Mouse (Mus musculus) lung, postnatal 14 days (tissue): Measurements from ENCODE around the gene S100pbp.

Experiments used
- DNase-seq: peaks from one replicate; pipeline ENCODE4 v3.0.0; 2021

S100pbp gene

DNA sequence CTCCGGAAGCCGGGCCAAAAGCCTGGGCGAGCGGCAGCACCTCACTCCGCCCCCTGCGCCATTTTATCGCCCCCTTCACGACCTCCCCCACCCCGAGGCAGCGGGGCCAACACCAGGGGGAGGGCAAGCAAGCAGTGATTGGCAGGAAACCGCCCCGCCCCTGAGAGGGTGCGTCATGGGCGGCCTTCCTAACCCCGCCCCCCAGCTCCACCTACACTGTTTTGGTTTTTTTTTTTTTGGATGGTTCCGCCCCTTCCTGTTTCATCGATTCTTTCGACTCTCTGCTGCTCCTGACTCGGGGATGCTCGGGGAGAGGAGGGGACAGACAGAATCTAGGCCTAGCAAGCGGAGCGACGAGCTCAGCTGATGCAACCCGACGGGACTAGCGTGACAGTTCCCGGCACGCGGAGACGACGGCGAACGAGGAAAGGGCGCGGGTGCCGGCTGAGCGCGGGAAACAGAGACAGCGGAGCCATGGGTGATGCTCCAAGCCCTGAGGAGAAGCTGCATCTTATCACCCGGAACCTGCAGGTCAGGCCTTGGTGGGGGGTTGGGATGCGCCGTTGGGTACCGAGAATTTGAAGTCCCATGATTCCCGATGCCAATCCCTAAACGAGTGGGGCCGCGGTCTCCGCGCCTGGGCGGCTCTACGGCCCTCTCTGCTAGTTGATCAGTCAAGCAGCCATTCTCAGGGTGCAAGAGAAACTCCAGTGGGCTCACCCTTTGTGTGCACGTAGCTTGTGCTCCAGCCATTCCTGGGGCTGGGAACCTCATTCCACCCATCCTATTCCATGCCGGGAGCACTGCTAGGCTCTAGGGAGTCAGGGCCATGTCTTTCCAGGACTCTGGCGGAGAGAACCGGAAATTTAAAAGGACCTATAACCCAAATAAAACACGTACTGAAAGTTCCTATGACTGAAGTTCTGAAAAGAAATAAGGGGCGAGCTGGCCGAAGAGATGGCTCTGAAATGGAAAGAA lies at the start of gene S100pbp, which contains the start of gene Yars:
Gene S100pbp, minus strand, starts transcription at position 186 of the 978 bp plus-strand sequence.
Gene Yars, plus strand, starts transcription at position 219 of the 978 bp plus-strand sequence.
- peak; percentile 98 for DNase-seq

DNA sequence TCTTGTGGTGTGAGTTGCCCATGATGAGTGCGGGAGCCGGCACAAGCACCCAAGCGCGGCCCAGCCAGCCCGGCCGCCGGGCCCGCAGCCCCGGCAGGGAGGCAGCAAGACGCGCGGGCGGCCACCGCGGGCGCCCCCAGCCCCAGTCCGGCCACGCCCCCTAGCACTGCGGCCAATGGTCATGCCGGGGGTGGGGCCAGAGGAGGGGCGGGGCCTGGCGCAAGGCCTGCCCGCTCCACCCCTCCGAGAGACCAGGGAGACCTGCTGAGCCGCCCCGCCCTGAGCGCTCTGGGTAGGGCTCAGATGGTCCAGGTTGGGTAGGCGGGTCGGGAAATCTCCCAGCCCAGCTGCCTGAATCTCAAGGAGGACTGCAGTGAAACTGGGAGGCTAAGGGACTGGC lies 49.5 kb upstream of the S100pbp start:
- DNase-seq = peak; percentile 54

DNA sequence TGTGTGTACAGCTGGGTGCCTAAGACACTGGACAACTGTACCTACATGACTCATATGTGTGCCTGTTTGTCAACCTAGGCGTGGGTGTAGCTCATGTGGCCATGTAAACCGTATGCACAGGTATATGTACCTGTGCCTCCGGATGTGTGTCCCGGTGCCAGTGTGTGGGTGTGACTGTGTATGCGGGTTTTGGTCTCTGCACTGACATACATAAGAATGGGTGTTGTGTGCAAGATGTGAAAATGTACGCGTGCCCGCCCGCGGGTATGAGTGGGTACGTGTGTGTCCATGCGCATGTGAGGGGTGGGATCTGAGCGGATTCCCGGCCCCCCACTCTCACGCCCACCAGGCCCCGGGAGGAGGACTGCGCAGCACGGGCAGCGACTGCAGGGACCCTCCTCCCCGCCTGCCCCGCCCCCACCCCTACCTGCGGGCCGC lies 49.1 kb upstream of the S100pbp start:
- DNase-seq = no peak

DNA sequence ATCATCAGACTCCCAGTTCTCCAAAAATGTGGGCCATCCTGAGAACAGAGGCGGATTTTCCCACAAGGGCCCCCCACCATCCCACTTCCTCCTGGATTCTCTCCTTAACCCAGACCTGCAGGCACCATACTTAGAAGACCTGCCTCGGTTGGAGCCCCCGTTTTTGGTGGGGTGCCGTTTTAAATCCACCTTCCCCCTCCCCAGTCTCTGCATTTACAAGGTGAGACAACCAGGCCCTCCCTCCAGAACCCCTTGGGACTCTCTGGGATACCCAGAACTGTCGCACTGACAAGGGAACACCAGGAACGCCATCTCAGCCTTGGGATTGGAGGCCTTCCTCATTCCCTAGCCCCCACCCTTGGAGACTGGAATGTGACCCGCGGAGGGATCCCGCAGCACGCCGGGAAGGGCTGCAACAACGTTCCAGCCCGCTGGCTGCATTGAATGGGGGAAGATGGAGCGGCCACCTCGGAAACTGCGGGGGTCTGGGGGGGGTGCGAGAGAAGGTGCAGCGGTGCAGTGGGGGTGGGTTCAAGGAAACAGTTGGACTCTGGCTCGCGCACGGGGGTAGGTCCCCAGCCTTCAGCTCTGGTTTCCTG lies 48.4 kb upstream of the S100pbp start:
- no peak for DNase-seq

DNA sequence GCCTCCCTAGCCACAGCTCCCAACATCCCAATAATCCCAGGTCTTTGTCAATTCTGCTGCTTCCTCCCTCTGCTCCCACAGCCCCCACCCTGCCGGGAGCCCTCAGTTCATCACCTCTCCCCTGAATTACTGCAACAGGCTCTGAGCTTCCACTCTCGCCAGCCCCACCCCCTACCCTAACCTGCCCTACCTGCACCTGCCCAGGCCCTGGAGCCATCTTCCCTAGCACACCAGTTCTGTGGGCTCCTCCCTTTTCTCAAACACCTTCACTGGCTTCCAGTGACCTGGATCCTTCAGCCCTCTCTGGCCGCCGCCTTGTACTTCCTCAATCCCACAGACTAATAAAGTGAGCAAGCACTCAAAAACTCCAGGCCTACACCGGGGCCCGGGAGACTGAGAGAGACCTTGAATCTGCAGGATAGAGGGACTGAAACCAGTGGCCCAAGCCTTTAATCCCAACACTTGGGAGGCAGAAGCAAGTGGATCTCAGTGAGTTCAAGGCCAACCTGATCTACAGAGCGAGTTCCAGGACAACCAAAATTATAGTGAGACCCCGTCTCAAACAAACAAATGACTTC lies 46.8 kb upstream of the S100pbp start:
- DNase-seq = no peak

DNA sequence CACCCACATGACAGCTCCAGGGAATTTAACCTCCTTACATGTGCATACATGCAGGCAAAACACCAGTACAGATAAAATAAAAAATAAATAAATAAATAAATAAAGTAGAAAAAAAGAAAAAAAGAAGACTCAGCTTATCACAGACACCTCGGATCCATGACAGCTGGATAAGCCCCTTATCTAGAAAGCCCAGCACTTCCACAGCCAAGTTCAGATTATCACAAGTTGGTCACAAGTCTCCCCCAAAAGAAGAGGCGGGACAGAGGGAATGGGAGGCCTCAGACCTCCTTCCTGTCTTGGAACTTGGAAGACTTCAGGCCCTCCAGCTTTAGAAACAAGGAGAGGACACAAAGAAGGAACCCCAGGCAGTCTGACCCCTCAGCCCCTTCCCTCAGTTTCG lies 45.6 kb upstream of the S100pbp start:
- no peak for DNase-seq

DNA sequence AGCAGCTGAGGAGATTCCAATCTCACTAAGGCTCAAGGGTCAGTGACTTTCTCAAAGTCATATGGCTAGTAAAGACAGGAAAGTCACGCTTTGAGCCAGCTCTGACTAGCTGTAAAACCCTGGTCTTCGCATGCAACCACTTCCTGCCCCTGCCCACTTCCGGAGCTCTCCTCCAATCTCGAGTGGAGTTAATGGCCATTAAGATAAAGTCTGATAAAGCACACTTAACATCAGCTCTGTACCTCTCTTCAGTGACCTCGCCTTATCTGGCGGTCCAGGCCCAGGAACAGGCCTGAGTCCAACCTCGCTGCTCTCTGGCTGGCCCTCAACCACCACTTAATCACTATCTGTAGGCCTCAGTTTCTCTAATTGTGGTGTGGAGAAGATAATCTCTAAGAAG lies 45.0 kb upstream of the S100pbp start:
- no peak for DNase-seq

DNA sequence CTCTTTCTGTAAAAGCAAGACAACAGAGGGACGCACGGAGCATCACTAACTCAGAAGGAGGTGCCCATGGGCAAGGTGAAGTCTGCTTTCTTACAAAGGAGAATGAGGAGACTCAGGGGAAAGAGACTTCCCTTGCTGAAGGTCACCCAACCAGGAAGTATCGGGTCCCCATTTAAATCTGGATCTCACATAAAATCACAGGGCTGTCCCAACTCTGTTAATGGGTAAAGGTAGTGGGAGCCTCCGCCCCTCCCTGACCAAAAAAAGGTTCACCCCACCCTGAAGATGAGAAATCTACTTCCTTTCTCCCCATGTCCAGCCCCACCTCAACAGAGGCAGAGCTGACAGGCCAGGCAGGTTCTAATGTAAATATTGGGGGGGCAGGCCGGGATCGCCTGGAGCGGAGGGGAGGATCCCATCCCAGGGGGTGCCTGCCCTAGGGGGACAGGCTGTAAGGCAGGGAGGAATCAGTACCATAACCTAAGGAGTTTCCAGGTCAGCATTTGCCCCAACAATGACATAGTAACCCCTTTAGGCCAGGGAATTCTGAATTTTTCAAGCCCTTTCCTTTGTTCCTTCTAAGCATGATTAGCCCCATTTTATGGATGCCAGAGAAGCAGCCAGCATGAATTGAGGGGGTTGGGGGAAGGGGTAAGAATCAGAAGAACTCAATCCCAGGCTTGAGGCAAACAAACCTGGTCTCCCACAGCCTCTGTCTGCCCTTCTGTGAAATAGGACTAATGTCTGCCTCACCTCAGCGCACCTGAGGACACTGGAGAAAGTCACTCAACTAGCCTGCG lies 43.2 kb upstream of the S100pbp start:
- DNase-seq = no peak

DNA sequence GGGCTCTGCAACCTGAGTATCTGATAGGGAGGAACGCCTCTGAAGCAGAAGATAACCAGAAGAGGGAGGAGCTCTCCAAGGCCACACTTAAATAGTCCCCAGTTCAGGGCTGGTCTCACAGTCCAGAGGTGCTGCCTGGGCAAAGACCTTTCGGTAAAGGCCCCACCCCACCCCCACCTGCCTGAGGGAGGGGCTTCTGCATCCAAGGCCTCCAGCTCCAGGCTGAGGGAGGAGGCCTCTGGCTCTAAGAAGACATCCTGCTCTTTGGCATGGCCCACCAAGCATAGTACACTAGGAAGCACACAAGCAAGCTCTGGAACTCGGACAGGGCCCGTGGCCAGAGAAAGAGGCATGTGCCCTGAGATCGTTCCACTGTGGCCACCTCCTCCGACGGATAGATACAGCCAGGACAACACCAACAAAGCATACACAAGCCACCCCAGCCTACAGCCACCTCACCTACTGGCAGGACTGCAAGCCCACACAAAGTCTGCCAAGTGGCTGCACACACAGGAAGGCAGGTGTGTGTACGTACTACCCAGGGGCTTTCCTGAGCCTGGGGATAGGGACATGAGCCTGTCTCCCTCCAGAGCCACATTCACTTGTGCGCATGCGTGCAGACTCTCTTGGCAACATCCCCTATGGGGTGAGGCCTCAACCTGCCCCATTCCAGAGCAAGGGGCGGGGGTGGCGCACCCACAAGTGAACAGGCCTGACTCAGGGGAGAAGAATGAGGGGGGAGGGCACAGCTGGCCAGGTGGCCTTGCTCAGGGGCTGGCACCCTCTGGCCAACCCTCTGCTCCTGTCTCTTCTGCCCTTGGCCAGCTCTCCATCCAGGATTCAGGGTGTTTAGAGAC lies 42.3 kb upstream of the S100pbp start:
- peak; percentile 70 for DNase-seq

DNA sequence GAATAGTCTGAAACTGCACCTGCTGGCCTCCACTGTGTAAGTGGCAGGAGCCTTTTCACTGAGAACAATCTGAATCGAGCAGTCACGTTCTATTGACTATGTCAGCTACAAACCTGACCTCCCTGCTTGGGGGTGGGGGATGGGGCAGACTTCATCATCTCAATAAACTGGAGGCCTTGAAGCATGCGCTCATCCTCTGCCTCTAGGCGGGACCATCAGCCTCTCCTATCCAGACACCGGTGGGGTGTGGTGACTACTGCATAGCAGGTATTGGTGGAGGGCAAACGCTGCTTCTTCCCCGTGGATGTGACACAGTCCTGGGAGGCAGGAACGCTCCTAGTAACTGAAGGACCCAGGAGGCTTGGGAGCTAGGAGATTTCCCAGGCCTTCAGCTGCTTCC lies 41.4 kb upstream of the S100pbp start:
- DNase-seq = no peak

DNA sequence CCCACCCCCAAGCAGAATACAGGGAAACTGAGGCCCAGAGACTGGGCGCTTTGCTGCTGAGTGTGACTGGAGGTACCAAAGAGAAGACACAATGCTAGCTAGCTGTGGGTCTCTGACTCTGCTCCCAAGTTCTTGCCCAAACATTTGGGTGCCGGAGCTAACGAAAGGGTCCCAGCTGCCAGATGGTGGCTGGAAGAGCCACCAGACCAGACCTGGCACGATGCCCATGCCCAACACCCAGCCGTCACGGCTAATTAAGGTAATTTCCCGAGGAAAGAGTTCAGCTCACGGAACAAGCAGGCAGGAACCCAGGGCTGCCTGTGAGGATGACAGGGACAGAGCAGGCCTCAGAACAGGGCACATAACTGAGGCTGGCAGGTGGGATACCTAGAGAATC lies 38.5 kb upstream of the S100pbp start:
- no peak for DNase-seq

DNA sequence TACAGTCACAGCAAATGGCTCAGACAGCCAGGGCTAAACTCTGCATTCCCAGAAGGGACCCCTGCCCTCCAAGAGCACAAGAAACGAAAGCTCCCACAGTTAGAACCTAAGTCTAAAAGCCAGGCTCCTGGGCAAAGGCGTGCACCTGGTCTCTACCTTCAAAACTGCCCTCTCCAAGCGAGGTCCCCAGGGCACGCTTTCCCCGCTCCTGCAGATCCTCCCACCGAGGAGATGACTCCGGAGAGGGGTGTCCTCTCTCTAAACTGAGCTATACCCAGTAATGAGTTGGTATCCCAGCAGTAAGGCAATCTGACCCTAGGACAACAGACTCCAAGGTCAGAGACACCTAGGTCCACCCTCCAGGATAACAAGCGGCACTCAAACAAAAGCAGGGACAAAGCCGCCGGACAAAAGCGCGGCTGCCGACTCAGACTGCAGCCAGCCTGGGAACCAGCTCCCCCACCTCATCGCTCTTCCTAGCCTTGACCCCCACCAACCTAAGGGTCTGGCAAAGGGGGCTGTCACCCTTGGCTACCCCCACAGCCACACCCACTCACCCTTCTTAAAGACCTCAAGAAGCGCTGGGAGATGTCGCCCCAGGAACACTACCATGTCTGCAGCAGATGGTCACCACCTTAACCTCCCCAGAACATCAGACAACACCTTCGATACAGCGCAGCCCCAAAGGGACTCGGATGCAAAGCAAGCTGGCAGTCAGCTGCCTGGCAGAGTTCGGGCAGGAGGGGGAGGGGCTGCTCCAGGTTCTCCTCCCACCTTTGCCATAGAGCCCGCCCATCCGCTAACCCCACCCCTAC lies 37.9 kb upstream of the S100pbp start:
- DNase-seq = no peak

DNA sequence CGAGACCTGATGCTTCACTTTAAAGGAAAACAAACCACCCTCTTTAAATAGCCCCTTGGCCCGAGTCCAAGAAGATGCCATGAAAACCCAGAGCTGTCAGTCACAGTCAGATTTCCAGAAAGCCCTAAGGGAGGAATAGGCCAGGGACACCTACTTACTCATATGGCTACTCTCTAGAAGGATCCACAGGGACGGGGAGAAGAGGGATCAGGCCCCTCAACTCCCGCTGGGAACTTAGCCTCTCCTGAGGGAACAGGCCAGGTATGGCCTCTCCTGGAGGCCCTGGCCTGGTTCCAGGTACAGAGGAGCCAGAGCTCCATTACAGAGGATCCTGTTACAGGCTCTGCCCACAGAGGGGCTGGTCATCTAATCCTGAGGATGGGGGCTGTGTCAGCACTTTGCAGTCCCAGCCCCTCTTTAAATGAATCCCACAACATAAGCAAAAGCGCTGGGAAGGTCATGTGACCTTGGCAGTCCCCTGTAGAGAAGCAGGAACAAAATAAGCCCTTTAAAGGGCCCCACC lies 37.0 kb upstream of the S100pbp start:
- DNase-seq = no peak

DNA sequence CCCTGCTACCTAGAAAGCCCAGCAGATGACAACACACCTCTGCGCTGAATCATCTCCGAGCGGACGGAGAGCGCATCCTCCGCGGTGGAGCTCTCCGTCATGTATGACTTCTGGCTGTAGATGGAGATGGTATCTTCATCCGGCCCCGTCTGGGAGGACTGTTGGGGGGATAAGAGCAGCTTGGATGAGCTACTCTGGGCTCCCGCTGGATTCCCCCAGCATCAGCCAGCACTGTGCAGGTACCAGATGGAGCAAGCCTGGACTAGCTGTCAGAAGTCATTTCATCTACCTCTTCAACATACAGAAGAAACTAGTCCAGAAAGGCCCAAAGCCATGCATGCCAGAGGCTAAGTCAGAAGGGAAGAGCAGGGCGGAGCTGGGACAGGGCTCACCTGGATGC lies 35.8 kb upstream of the S100pbp start:
- DNase-seq = no peak

DNA sequence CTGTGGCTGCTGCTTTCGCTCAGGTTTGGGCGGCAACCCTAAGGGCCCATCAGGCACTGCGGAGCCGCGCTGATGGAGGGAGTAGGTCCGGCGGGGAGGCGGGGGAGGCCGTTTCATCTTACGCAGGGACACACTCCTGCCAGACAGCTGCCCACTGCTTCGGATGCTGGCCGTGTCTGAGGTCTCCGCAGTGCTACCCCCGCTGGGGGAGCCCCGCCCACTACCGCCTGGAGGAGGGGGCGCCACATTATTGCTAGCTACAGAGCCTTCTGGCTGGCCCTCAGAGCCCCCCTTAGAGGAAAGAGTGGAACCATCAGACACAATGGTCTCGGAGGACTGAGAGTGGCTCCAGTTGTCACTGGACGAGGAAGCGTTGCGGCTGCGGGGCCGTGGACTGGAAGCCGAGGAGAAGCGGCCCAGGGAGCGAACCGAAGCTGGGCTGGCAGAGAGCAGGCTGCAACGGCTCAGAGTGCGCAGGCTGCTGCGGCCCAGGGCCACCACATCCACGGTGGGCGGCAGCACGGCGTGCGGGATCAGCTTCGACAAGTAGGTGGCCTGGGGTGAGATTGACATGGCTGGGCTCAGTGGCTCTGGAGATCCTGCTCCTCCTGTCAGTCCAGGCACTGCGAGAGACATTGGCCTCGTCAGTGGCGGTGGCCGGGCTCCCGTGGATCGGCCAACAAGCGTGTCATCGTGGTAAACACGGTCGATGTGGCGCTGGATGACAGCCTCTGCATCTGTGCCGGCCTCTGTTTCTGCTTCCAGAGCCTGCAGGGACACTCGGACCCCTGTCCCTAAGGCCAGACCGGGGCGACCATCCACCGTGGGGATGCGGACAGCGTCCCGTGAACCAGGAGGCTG lies 34.1 kb upstream of the S100pbp start:
- DNase-seq = no peak

DNA sequence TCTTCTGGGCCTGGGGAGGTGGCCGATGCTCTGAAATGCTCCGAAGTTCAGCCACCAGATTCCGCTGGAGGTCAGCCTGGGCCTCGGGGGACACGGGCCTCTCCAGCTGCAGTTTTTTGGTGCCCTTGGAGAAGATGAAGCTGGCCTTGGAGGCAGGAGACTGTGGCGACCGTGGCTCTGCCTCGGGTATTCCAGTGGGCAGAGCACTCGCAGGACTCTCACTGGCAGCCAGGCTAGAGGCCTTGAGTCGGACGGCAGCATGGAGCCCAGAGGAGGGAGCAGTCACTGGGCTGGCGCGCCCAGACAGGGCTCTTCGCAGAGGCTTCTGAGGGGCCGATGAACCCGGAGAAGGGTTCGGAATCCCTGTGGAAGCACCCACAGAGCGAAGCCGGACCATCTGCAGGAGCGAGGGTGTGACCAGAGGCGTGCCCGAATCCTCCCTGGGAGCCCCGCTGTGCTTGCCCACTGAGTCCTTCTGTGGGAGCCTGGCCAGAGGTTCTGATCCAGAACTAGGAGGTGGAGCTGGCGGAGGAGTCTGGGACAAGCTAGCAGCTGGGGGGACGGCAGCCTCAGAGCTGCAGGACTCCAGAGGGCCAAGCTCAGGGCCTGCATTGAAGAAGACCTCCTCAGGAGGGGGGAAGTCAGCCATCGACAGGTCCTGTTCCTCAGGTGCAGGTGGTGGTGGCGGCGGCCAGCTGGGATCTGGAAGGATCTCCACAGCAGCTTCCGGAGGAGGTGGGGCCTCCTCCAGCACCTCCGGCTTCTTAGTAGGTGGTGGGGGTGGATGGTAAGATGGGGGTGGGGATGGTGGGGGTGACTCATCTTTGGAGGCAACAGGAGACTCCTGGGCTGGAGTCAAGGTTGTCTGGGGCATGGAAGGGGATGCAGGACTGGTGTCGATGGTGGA lies 32.7 kb upstream of the S100pbp start:
- no peak for DNase-seq

DNA sequence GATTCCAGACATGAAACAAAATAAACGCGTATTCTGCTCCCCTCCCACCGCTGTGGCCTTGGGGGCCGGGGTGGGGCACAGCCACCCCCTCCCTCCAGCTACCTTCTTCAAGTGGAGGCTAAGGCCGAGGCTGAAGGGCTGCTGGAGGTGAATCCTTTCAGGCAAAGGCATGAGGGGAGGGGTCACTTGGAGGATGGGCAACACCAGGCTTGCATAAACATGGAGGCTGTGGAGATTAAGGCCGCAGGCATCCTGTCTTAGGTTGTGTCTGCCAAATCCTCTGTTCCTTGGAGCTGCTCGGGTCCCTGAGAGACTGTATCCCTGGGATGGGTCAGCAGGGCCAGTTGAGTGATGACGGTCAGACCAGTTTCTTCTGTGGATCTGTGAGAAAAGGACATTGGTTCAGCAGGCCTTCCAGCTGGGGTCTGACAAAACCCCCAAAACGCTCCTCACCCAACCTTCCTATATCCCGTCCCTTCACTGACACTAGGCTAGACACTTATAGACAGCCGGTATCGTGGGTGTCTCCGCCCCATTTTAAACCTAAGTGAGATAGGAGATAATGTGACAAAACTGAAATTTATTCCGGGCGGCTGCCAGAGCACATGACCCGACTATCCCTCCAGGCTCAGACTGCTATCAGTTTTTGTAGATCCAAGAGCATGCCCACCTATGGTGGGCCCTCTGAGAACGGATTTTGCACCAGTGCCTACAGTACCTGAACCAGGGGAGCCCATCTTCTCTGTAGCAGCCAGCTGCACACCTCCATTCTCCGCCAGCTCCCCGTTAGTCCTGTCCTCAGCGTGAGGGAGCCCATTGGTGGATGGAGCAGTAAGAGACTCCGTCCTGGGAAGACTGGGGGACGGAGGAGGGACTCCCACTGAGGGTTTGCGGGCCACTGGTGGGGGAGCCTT lies 31.8 kb upstream of the S100pbp start:
- DNase-seq = no peak
